Mouse (Mus musculus) regulatory T cell (primary cell): Measurements from ENCODE around the gene Slc25a22.

ENCODE experiments used
- in situ Hi-C: fragments of 300-600 bp; cut with MboI, MseI; formaldehyde crosslinking; loops from one replicate; pipeline ENCODE4 v1.15.1; 2025; ENCODE audit warnings: high pct_unique_total_duplicates

Slc25a22 gene

GRCm38 (mm10) chr7:141474160-141474559, 36.5 kb upstream of the Slc25a22 start:
- in situ Hi-C loops = no loop called here

GRCm38 (mm10) chr7:141472763-141473162, 35.1 kb upstream of the Slc25a22 start:
- in situ Hi-C loops = no loop called here

DNA sequence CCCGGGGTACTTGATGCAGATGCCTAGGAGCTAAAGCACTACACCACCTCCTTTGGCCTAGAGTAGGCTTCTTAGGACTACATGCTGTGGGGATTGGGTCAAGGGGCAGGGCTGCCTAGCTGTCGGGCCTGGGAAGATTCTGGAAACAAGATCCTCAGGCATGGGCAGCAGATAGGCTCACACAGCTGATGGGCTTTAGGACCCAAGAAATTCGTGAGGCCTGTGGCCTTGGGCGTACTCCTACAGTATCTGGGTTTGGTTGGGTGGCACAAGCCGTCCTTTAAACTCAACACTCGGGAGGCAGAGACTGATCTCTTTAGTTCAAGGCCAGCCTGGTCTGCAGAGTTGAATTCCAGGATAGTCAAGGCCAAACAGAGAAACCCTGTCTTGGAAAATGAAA, 34.5 kb upstream of the Slc25a22 start:
- in situ Hi-C loops = no loop called here

- in situ Hi-C loops = no loop called here
These were observed 33.5 kb upstream of the Slc25a22 start for GRCm38 (mm10) chr7:141471236-141471635.

DNA sequence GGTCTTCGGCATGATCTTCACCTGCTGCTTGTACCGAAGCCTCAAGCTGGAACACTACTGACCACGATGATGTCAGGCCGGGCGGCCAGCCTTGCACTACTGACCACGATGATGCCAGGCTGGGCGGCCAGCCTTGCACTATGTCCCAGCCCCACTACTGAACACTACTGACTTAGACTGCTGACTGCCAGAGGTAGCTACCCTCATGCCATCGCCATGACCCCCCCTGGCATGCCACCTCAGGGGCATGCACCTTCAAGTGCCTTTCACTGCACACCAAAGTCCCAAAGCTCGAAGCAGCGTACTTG, 32.9 kb upstream of the Slc25a22 start:
- in situ Hi-C loops = no loop called here

DNA sequence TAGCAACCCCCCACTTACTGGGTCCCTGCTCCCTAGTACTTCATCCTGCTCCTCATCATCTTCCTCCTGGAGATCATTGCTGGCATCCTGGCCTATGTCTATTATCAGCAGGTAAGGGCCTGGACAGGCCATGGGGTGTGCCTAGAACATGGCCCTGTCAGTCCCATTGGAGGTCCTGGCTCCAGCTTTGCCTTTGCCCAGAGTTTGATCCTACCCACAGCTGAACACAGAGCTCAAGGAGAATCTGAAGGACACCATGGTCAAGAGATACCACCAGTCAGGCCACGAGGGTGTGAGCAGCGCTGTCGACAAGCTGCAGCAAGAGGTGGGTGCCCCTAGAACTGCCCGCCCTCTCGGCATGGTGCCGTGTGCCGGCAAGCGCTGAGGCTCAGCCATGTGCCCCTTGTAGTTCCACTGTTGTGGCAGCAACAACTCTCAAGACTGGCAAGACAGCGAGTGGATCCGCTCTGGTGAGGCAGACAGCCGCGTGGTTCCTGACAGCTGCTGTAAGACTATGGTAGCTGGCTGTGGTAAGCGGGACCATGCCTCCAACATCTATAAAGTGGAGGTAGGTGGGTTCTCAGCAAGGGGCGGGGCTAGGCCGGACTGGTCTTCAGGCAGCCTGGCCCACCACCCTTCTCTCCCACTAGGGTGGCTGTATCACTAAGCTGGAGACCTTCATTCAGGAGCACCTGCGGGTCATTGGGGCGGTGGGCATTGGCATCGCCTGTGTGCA, 32.4 kb upstream of the Slc25a22 start:
- in situ Hi-C loops = no loop called here

DNA sequence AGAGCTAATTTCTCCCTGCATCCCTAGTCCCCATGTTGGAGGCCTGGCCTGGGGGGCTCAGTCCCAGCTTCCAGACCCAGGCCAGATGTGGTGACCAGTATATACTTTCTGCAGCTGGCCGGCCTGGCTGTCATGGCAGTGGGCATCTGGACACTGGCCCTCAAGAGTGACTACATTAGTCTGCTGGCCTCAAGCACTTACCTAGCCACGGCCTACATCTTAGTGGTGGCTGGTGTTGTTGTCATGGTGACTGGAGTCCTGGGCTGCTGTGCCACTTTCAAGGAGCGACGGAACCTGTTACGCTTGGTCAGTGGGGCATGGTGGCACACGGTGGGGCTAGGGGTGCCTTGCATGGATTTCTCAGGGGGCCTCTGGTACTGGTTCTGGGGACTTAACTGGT, 31.7 kb upstream of the Slc25a22 start:
- in situ Hi-C loops = no loop called here

- in situ Hi-C loops = no loop called here
These were observed 31.0 kb upstream of the Slc25a22 start for GRCm38 (mm10) chr7:141468522-141469211.

- in situ Hi-C loops = no loop called here
These were observed 30.5 kb upstream of the Slc25a22 start for GRCm38 (mm10) chr7:141468164-141468521.

- in situ Hi-C loops = no loop called here
These were observed 29.7 kb upstream of the Slc25a22 start, which contains the start of gene Cd151 for GRCm38 (mm10) chr7:141467230-141468030. Gene Cd151, plus strand, starts transcription at chr7:141467392.

DNA sequence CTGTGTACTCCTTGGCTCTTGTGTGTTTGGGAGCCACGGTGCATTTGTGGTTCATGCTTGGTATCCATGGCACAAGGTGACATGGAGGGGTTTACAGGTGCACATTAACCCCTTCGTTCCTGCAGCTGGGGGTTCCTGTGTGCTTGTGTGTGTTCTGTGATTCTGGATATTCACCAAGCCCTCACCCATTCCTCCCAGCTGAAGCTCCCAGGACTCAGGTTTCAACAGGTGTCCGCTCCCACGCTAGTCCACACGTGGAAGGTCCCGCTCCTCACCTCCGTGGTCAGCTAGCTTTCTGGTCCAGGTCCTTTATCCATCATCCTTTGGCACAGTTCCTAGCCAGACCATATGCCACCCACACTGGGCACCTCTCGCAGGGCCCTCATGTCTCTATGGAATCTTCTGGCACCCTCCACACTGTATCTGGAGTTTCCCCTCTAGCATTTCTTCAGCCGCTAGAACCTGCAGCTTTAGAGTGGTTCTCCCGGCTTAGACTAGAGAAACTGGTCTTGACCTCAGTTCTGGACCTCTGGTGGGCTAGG, 29.0 kb upstream of the Slc25a22 start:
- in situ Hi-C loops = no loop called here

- in situ Hi-C loops = no loop called here
These were observed 28.3 kb upstream of the Slc25a22 start for GRCm38 (mm10) chr7:141466045-141466394.

DNA sequence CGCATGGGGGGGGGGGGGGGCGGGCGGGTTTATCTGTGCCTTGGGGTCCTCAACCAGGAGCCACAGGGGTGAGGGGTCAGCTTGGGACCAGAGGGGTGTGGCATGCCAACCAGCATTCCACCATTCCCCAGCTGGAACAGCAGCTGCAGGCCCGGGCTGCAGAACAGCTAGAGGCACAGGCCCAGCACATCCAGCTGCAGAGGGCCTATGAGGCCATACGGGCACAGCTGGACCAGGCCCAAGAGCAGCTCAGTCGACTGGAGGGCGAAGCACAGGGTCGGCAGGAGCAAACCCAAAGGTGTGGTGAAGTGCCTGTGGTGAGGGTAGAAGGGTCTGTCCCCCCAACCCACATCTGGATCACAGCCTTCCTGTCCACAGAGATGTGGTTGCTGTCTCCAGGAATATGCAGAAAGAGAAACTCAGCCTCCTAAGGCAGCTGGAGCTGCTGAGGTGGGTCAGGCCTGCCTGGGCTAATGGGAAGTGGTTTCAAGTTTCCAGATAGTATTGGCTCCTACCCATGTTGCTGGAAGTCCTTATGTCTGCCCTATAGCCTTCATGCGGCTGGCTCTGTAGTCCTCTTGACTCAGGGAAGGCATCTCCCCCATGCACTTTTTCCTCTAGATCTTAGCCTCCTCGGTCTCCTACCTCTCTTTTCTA, 27.8 kb upstream of the Slc25a22 start:
- in situ Hi-C loops = no loop called here

DNA sequence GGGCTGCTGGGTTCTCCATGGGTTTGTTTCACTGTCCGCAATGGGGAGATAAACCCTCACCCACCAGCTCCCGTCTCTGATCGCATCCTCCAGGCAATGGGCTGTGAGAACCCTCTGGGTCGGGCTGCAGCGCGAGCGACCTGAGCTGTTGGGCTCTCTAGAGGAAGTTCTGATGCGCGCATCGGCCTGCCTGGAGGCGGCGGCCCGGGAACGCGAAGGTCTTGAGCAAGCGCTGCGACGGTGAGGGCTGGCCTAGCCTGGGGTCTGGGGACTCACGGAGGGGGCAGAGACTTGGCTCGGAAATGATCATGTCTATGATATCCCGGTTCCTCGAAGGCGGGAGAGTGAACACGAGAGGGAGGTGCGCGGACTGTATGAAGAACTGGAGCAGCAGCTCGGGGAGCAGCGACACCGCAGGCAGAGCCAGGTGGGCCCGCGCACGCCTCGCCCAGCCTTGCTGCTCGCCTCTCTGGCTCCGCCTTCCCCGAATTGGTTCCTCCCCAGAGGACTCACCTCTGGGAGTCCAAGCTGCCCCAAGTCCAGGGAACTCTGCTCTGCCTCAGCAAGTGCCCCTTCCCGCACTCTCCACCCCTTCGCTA, 27.0 kb upstream of the Slc25a22 start:
- in situ Hi-C loops = no loop called here

DNA sequence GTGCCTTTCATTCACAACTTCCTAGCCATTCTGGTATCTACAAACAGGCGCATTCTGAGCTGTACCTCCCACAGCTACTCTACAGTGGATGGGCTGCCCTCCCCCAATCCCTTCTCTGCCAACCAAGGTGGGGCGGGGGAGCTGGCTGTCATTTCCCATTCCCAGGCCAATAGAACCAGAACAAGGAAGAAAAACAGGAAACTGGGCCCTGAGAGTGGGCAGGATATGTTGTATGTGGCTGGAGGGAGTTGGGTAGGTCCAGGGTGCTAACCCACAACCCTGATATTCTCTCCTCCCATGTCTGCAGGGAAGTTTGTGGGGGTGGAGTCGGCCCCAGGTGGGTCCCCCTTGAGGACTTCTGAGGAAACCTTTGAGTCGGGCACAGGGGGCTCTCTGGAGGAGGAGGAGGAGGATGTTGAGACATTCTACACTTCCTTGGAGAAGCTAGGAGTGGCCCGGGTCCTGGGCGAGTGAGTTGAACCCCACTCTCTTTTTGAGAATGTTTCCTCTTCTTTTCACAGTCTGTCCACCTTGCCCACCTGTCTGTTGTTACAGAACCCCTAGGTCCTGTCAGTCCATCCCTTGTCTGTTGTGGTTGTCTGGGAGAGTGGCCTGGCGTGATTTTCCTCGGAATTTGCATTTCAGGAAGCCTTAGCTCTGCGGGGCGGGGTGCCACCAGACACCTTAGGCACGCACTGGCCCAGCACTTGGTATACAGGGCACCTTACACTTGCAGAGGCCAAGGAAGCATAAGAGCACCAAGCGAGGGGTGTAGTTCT, 26.3 kb upstream of the Slc25a22 start:
- in situ Hi-C loops = no loop called here

DNA sequence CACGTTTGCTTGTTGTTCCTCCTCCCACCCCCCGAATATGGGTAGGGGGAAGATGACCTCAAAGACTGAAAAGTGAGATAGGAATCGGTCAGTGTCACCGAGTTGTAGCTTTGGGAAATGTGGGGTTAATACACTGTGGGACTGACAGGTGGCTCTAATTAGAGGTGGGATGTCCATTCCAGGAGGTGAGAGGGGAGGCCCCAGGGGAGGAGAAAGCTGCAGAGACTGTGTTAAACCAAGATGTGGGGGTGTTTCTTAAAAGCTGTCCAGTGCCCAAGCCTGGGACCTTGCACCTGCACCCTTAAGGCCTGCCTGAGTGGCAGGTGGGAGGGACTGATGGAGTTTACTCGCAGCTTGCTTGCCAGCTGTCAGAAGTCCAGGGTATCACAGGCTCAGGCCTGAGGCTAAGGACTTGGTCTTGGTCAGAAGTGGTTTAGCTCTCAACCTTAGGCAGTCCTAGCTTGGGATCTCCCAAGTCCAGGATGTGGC, 24.7 kb upstream of the Slc25a22 start:
- in situ Hi-C loops = no loop called here

- in situ Hi-C loops = no loop called here
These were observed 24.0 kb upstream of the Slc25a22 start for GRCm38 (mm10) chr7:141461521-141462332.

GRCm38 (mm10) chr7:141460391-141461113, 22.9 kb upstream of the Slc25a22 start, which contains the start of gene Cracr2b:
Gene Cracr2b, plus strand, starts transcription at chr7:141461094.
- in situ Hi-C loops = no loop called here

GRCm38 (mm10) chr7:141460001-141460390, 22.3 kb upstream of the Slc25a22 start:
- in situ Hi-C loops = no loop called here
